Mouse (Mus musculus) hindbrain, embryonic 14.5 days (tissue): Measurements from ENCODE around the gene Arsb. TPM values are rescaled to one million over a fixed set of nuclear protein-coding genes. Genes with fewer than 3 reads are reported as not detected.
A peak's percentile ranks its signal among the peaks of the same experiment; 100 is the strongest.

Source experiments
- ATAC-seq: fragments of 200-750 bp; cut with Nextera tagmentation; 2 replicates; pipeline ENCODE4 v1.8.0; 2017; ENCODE audit warnings: moderate number of reproducible peaks, mild to moderate bottlenecking, moderate TSS enrichment, moderate library complexity; ENCODE audit not compliant: low FRiP score
- DNase-seq: peaks from one replicate; pipeline ENCODE4 v3.0.0-alpha.2; 2015; ENCODE audit warnings: low spot score
- H3K27ac ChIP-seq: fragments of 300-500 bp; sonication (generic); 2 replicates; pipeline ENCODE4 v1.5.1; 2014; ENCODE audit warnings: mild to moderate bottlenecking, moderate library complexity
- H3K27me3 ChIP-seq: fragments of 300-500 bp; sonication (generic); 2 replicates; pipeline ENCODE4 v1.6.1; 2014; ENCODE audit warnings: mild to moderate bottlenecking, low read length, mixed read lengths; ENCODE audit not compliant: control insufficient read depth, insufficient read depth
- H3K36me3 ChIP-seq: fragments of 300-500 bp; sonication (generic); replicated peaks from 2 replicates; pipeline ENCODE4 v1.6.1; 2014; ENCODE audit not compliant: control insufficient read depth, insufficient read depth
- H3K4me1 ChIP-seq: fragments of 300-500 bp; sonication (generic); replicated peaks from 2 replicates; pipeline ENCODE4 v1.6.1; 2014; ENCODE audit warnings: antibody characterized with exemption, low read length, mixed read lengths; ENCODE audit not compliant: control insufficient read depth, insufficient read depth
- H3K4me2 ChIP-seq: fragments of 300-500 bp; sonication (generic); replicated peaks from 2 replicates; pipeline ENCODE4 v1.6.1; 2014; ENCODE audit warnings: mild to moderate bottlenecking, moderate library complexity
- H3K4me3 ChIP-seq: fragments of 300-500 bp; sonication (generic); replicated peaks from 2 replicates; pipeline ENCODE4 v1.5.1; 2014; ENCODE audit warnings: mild to moderate bottlenecking, low read length
- H3K9ac ChIP-seq: fragments of 300-500 bp; sonication (generic); 2 replicates; pipeline ENCODE4 v1.6.1; 2014
- H3K9me3 ChIP-seq: fragments of 300-500 bp; sonication (generic); 2 replicates; pipeline ENCODE4 v1.6.1; 2016; ENCODE audit warnings: low read length; ENCODE audit not compliant: control insufficient read depth
- WGBS: fragments of 180-500 bp; shearing (Covaris S2); extraction: QIAGEN DNeasy Blood & Tissue Kit; methylation state at CpG from one replicate; pipeline ENCODE4 v1.1.7; 2014; 5-methylcytosine and 5-hydroxymethylcytosine counted together
- polyA plus RNA-seq: library from polyadenylated mRNA; unstranded; fragments of >200 nt; fragmentation: Nextera tagmentation; extraction: Ambion mirVana; gene quantifications from 2 replicates; pipeline ENCODE4 v1.2.1, GENCODE M21; 2014

Arsb gene
- polyA plus RNA-seq, 1 experiment from 2014 or later = 10.9 TPM

DNA sequence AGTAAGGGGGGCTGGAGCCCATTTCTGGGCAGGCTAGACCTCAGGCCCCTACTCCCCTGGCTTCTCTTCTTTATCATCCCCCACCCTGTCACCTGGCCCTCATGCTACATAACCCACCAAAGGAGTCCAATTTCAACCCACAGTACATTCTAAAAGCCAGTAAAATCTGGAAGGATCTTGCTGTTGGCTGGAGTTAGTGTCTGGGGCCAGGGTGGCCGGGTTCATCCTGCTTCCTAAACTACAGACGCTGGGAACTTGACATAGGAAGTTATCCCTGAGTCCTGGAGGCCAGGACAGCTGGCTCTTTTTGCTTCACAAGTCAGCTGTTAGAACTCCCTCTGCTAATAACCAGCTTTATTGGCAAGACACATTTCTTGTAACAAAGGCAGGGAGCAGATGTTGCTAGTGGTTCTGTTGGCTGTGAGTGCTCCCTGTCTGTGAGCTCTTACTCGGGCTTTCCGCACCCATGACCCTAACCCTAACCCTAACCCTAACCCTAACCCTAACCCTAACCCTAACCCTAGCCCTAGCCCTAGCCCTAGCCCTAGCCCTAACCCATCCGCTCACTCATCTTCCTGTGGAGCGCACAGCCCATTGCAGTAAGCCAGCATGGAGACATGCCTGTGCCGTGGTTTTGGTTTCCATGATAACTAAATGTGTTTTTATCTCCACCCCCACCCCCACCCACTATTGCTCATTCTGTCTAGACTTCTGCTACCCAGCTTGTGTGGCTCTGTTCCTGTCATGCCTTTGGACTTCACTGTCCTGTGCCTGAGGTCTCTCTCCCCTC, 169.5 kb downstream of the Arsb start:
- Histone ChIP-seq H3K9ac (no peak overlapping the region), H3K9me3 (no peaks in the 10 kb centered on the region), H3K27me3 (no peaks in the 10 kb centered on the region), H3K4me1 (peaks cover 6% of the 10 kb centered on the region; the same call in 1 of the 2 replicates), H3K27ac (no peak overlapping the region), H3K4me2 (no peak overlapping the region), H3K4me3 (no peak overlapping the region), H3K36me3 (no peaks in the 10 kb centered on the region)
- DNase-seq = no peak
- no peak for ATAC-seq
- WGBS = 66% methylated on average over 7 of the region's 7 CpGs

- 56% methylated on average over 9 of the region's 9 CpGs for WGBS
These were observed 179.6 kb downstream of the Arsb start for GRCm38 (mm10) chr13:93950996-93951395.

GRCm38 (mm10) chr13:93951555-93951954, 180.1 kb downstream of the Arsb start:
- no peak for DNase-seq

More at GRCm38 (mm10) chr13:93950996-93951395, 179.6 kb downstream of the Arsb start:
- ATAC-seq (no peak), DNase-seq (no peak)
- Histone ChIP-seq H3K27ac (no peak overlapping the region), H3K9me3 (no peaks in the 10 kb centered on the region), H3K27me3 (no peaks in the 10 kb centered on the region), H3K4me2 (no peak overlapping the region), H3K4me1 (no peaks in the 10 kb centered on the region), H3K4me3 (no peak overlapping the region), H3K9ac (no peak overlapping the region), H3K36me3 (no peaks in the 10 kb centered on the region)

GRCm38 (mm10) chr13:93952466-93952865, 181.0 kb downstream of the Arsb start:
- no peak overlapping the region for H3K9ac ChIP-seq
- no peaks in the 10 kb centered on the region for H3K36me3 ChIP-seq
- no peak overlapping the region for H3K4me2 ChIP-seq
- WGBS = 94% methylated on average over 4 of the region's 4 CpGs
- H3K4me1 ChIP-seq = no peaks in the 10 kb centered on the region
- DNase-seq (no peak), ATAC-seq (no peak)
- H3K4me3 ChIP-seq = no peak overlapping the region
- no peaks in the 10 kb centered on the region for H3K9me3 ChIP-seq
- no peaks in the 10 kb centered on the region for H3K27me3 ChIP-seq
- H3K27ac ChIP-seq = no peak overlapping the region

More at GRCm38 (mm10) chr13:93951555-93951954, 180.1 kb downstream of the Arsb start:
- Histone ChIP-seq H3K36me3 (no peaks in the 10 kb centered on the region), H3K9me3 (no peaks in the 10 kb centered on the region), H3K4me3 (no peak overlapping the region), H3K4me2 (no peak overlapping the region), H3K4me1 (no peaks in the 10 kb centered on the region), H3K27me3 (no peaks in the 10 kb centered on the region), H3K9ac (no peak overlapping the region), H3K27ac (no peak overlapping the region)
- no peak for ATAC-seq
- 71% methylated on average over 6 of the region's 6 CpGs for WGBS

DNA sequence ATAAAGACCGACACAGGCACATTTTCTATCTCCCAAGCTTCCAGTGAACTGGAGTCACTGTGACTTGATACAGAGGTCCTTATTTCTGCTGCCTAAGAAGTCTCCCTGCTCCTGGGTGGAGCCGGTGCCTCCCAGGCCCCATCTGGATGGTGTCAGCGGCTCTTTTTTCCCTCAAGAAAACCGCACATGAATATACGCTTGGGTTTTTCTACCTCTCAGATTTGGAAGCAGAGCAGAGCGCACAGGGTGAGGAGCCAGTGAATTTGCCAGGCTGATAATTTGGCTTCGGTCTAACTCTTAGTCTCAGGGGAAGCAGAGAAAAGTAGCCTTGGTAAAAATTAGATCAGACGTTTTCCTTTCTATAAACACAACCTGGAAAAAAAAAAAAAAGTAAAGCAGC, 186.5 kb downstream of the Arsb start:
- Histone ChIP-seq H3K27me3 (no peaks in the 10 kb centered on the region), H3K4me2 (no peak overlapping the region), H3K36me3 (no peaks in the 10 kb centered on the region), H3K4me3 (no peak overlapping the region), H3K9me3 (no peaks in the 10 kb centered on the region), H3K27ac (no peak overlapping the region), H3K4me1 (no peaks in the 10 kb centered on the region), H3K9ac (no peak overlapping the region)
- DNase-seq = no peak
- no peak for ATAC-seq
- WGBS = 90% methylated on average over 8 of the region's 8 CpGs

GRCm38 (mm10) chr13:93966271-93966670, 194.8 kb downstream of the Arsb start:
- Histone ChIP-seq H3K27ac (no peak overlapping the region), H3K4me1 (no peaks in the 10 kb centered on the region), H3K36me3 (no peaks in the 10 kb centered on the region), H3K9me3 (no peaks in the 10 kb centered on the region), H3K9ac (no peak overlapping the region), H3K27me3 (no peaks in the 10 kb centered on the region; the same call in 1 of the 2 replicates), H3K4me3 (no peak overlapping the region), H3K4me2 (no peak overlapping the region)
- DNase-seq = no peak
- peak; percentile 69; the same call in 1 of the 2 replicates for ATAC-seq

GRCm38 (mm10) chr13:93967138-93967537, 195.7 kb downstream of the Arsb start:
- no peak overlapping the region for H3K27ac ChIP-seq
- H3K9me3 ChIP-seq = no peaks in the 10 kb centered on the region
- H3K9ac ChIP-seq = no peak overlapping the region
- WGBS = 31% methylated on average over 9 of the region's 9 CpGs
- H3K4me1 ChIP-seq = no peaks in the 10 kb centered on the region
- H3K27me3 ChIP-seq = no peaks in the 10 kb centered on the region; the same call in 1 of the 2 replicates
- no peak overlapping the region for H3K4me3 ChIP-seq
- ATAC-seq (peak; percentile 51; the same call in 1 of the 2 replicates), DNase-seq (no peak)
- no peaks in the 10 kb centered on the region for H3K36me3 ChIP-seq
- H3K4me2 ChIP-seq = no peak overlapping the region

DNA sequence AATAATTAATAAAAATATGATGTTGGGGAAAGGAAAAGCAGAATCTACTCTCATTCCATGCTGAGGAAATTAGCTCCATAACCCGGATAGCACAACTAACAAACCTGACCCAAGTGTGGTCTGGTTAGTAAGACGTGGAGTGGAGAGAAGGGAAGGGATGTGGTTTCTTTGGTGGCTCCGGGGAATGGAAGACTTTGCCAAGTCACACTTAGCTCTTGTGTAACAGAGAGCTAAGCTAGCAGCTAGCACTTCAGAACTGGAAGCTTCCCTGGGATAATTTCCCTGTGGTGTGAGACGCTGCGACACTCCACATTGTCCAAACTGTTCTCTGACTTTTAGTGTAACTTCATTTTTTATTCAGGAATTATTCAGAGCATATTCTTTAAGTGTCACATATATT, 198.7 kb downstream of the Arsb start:
- Histone ChIP-seq H3K4me3 (no peak overlapping the region), H3K27me3 (no peaks in the 10 kb centered on the region; the same call in 1 of the 2 replicates), H3K27ac (no peak overlapping the region), H3K9ac (no peak overlapping the region), H3K36me3 (no peaks in the 10 kb centered on the region), H3K4me2 (no peak overlapping the region), H3K9me3 (no peaks in the 10 kb centered on the region), H3K4me1 (no peaks in the 10 kb centered on the region)
- no peak for ATAC-seq
- WGBS = 89% methylated on average over 5 of the region's 5 CpGs
- no peak for DNase-seq

- Histone ChIP-seq H3K27ac (no peak overlapping the region), H3K27me3 (no peaks in the 10 kb centered on the region; the same call in 1 of the 2 replicates), H3K4me2 (no peak overlapping the region), H3K9me3 (no peaks in the 10 kb centered on the region), H3K9ac (no peak overlapping the region), H3K4me1 (no peaks in the 10 kb centered on the region), H3K4me3 (no peak overlapping the region), H3K36me3 (no peaks in the 10 kb centered on the region)
- 85% methylated on average over 3 of the region's 3 CpGs for WGBS
- DNase-seq = no peak
- no peak for ATAC-seq
These were observed 201.0 kb downstream of the Arsb start for GRCm38 (mm10) chr13:93972423-93972822.
